Mouse (Mus musculus) CH12.LX (cell line): ENCODE results near the gene Map3k20. TPM values are rescaled to one million over a fixed set of nuclear protein-coding genes. Genes with fewer than 3 reads are reported as not detected.

Experiments
- DNase-seq: peaks from one replicate; pipeline ENCODE4 v3.0.0-alpha.2; 2013; ENCODE audit errors: extremely low read depth
- H3K27ac ChIP-seq: 2 replicates; pipeline ENCODE4 v1.5.1; 2012; ENCODE audit warnings: low read depth, mild to moderate bottlenecking, control low read depth, moderate library complexity; ENCODE audit not compliant: insufficient read depth
- H3K27me3 ChIP-seq: replicated peaks from 2 replicates; pipeline ENCODE3; 2012; ENCODE audit warnings: inconsistent platforms
- H3K36me3 ChIP-seq, 2 experiments: replicated peaks in 1 of 2; 2 replicates each; pipeline versions ENCODE3 to v1.6.1; 2012; ENCODE audit warnings: inconsistent platforms in 1 of 2, low read length in 1 of 2, mild to moderate bottlenecking in 1 of 2, mixed read lengths in 1 of 2, moderate library complexity in 1 of 2; ENCODE audit not compliant: control insufficient read depth in 1 of 2, insufficient read depth in 1 of 2
- H3K4me1 ChIP-seq, 2 experiments: 2 replicates each; pipeline ENCODE4 v1.6.1; 2012; ENCODE audit warnings: inconsistent platforms in 1 of 2, moderate library complexity in 1 of 2; ENCODE audit not compliant: insufficient read depth in 2 of 2, control insufficient read depth in 1 of 2
- H3K4me2 ChIP-seq: 2 replicates; pipeline ENCODE4 v1.6.1; 2012; ENCODE audit warnings: low read depth, mild to moderate bottlenecking, control low read depth; ENCODE audit not compliant: poor library complexity, insufficient read depth, severe bottlenecking
- H3K4me3 ChIP-seq, 3 experiments: fragments of 150-350 bp in 1 of 3; sonication (generic) in 1 of 3; replicated peaks in 1 of 3; 2 replicates each; pipeline versions ENCODE3 to v1.5.1; 2011 to 2012; ENCODE audit warnings: low read depth in 2 of 3, low read length in 2 of 3, mild to moderate bottlenecking in 2 of 3, moderate library complexity in 2 of 3, control low read depth in 1 of 3, improper control_type of control experiment in 1 of 3, inconsistent platforms in 1 of 3, mixed read lengths in 1 of 3; ENCODE audit not compliant: poor library complexity in 1 of 3
- H3K79me2 ChIP-seq: replicated peaks from 2 replicates; pipeline ENCODE4 v1.6.1; 2012; ENCODE audit warnings: mild to moderate bottlenecking, moderate library complexity; ENCODE audit not compliant: control insufficient read depth, poor library complexity, insufficient read depth, severe bottlenecking; ENCODE audit errors: extremely low read depth
- H3K9ac ChIP-seq: 2 replicates; pipeline ENCODE4 v1.6.1; 2012; ENCODE audit warnings: low read depth, mild to moderate bottlenecking, control low read depth, moderate library complexity; ENCODE audit not compliant: insufficient read depth
- H3K9me3 ChIP-seq: replicated peaks from 2 replicates; pipeline ENCODE3; 2012; ENCODE audit warnings: low read length, inconsistent platforms, mixed read lengths
- CHD2 ChIP-seq: IDR thresholded peaks from 2 replicates; pipeline ENCODE4 v1.6.1; 2011; ENCODE audit warnings: low read length, improper control_type of control experiment
- CTCF ChIP-seq, 2 experiments: IDR thresholded peaks in 1 of 2; conservative IDR thresholded peaks in 1 of 2; 2 replicates each; pipeline ENCODE4 v1.5.1; 2011 to 2012; ENCODE audit warnings: low read depth in 2 of 2, low read length in 2 of 2, improper control_type of control experiment in 1 of 2, inconsistent platforms in 1 of 2, mild to moderate bottlenecking in 1 of 2, moderate library complexity in 1 of 2
- ELF1 ChIP-seq: IDR thresholded peaks from 2 replicates; pipeline ENCODE4 v1.6.1; 2014; ENCODE audit warnings: low read depth, mild to moderate bottlenecking, inconsistent platforms, low read length, improper control_type of control experiment
- EP300 ChIP-seq: IDR thresholded peaks from 2 replicates; pipeline ENCODE4 v1.6.1; 2011; ENCODE audit warnings: low read length, improper control_type of control experiment
- ETS1 ChIP-seq: conservative IDR thresholded peaks from 2 replicates; pipeline ENCODE4 v1.6.1; 2012; ENCODE audit warnings: low read depth, mild to moderate bottlenecking, inconsistent platforms, low read length, improper control_type of control experiment, moderate library complexity
- HCFC1 ChIP-seq: IDR thresholded peaks from 2 replicates; pipeline ENCODE4 v1.6.1; 2012; ENCODE audit warnings: low read depth, mild to moderate bottlenecking, inconsistent platforms, low read length, improper control_type of control experiment
- IRF4 ChIP-seq: IDR thresholded peaks from 2 replicates; pipeline ENCODE4 v1.6.1; 2014; ENCODE audit warnings: low read depth, mild to moderate bottlenecking, inconsistent platforms, low read length, improper control_type of control experiment
- JUND ChIP-seq: conservative IDR thresholded peaks from 2 replicates; pipeline ENCODE4 v1.6.1; 2011; ENCODE audit warnings: low read depth, low read length, improper control_type of control experiment
- KAT2A ChIP-seq: IDR thresholded peaks from 2 replicates; pipeline ENCODE4 v1.6.1; 2012; ENCODE audit warnings: low read length, improper control_type of control experiment, inconsistent platforms; ENCODE audit not compliant: insufficient replicate concordance
- MAFK ChIP-seq: IDR thresholded peaks from 2 replicates; pipeline ENCODE4 v1.6.1; 2011; ENCODE audit warnings: low read length, improper control_type of control experiment; ENCODE audit not compliant: insufficient replicate concordance
- MAX ChIP-seq: IDR thresholded peaks from 2 replicates; pipeline ENCODE4 v1.6.1; 2011; ENCODE audit warnings: low read length, improper control_type of control experiment
- MEF2A ChIP-seq: IDR thresholded peaks from 2 replicates; pipeline ENCODE4 v1.6.1; 2014; ENCODE audit warnings: low read depth, mild to moderate bottlenecking, inconsistent platforms, low read length, improper control_type of control experiment, borderline replicate concordance
- NELFE ChIP-seq: IDR thresholded peaks from 2 replicates; pipeline ENCODE4 v1.6.1; 2011; ENCODE audit warnings: low read depth, low read length, improper control_type of control experiment
- PAX5 ChIP-seq: IDR thresholded peaks from 2 replicates; pipeline ENCODE4 v1.6.1; 2012; ENCODE audit warnings: low read length, inconsistent platforms, mixed read lengths
- POLR2A ChIP-seq: IDR thresholded peaks from 2 replicates; pipeline ENCODE4 v1.6.1; 2011; ENCODE audit warnings: low read depth, mild to moderate bottlenecking, improper control_type of control experiment, low read length
- POLR2AphosphoS2 ChIP-seq: IDR thresholded peaks from 2 replicates; pipeline ENCODE4 v1.6.1; 2011; ENCODE audit warnings: low read depth, low read length, improper control_type of control experiment
- RAD21 ChIP-seq: IDR thresholded peaks from 2 replicates; pipeline ENCODE4 v1.6.1; 2011; ENCODE audit warnings: low read depth, mild to moderate bottlenecking, low read length, improper control_type of control experiment, moderate library complexity
- SIN3A ChIP-seq: IDR thresholded peaks from 2 replicates; pipeline ENCODE4 v1.6.1; 2012; ENCODE audit warnings: low read length, improper control_type of control experiment, inconsistent platforms
- SMC3 ChIP-seq: IDR thresholded peaks from 2 replicates; pipeline ENCODE4 v1.6.1; 2011; ENCODE audit warnings: low read depth, low read length, improper control_type of control experiment
- TCF12 ChIP-seq: IDR thresholded peaks from 2 replicates; pipeline ENCODE4 v1.6.1; 2014; ENCODE audit warnings: low read depth, mild to moderate bottlenecking, inconsistent platforms, low read length, improper control_type of control experiment
- UBTF ChIP-seq: IDR thresholded peaks from 2 replicates; pipeline ENCODE4 v1.6.1; 2012; ENCODE audit warnings: low read depth, mild to moderate bottlenecking, inconsistent platforms, low read length, improper control_type of control experiment, moderate library complexity
- USF1 ChIP-seq: IDR thresholded peaks from 2 replicates; pipeline ENCODE4 v1.6.1; 2014; ENCODE audit warnings: low read depth, mild to moderate bottlenecking, inconsistent platforms, low read length, improper control_type of control experiment
- USF2 ChIP-seq: conservative IDR thresholded peaks from 2 replicates; pipeline ENCODE4 v1.6.1; 2011; ENCODE audit warnings: low read depth, low read length, improper control_type of control experiment
- ZKSCAN1 ChIP-seq: IDR thresholded peaks from 2 replicates; pipeline ENCODE4 v1.6.1; 2012; ENCODE audit warnings: low read depth, inconsistent platforms, low read length, improper control_type of control experiment, borderline replicate concordance
- ZMIZ1 ChIP-seq: IDR thresholded peaks from 2 replicates; pipeline ENCODE4 v1.6.1; 2012; ENCODE audit warnings: low read depth, mild to moderate bottlenecking, inconsistent platforms, low read length, improper control_type of control experiment
- ZNF384 ChIP-seq: IDR thresholded peaks from 2 replicates; pipeline ENCODE4 v1.6.1; 2012; ENCODE audit warnings: low read depth, low read length, improper control_type of control experiment, inconsistent platforms
- dilution Hi-C: fragments of 300-500 bp; cut with MboI; formaldehyde crosslinking; loops from 2 replicates; pipeline ENCODE4 v1.14.3; 2020; ENCODE audit warnings: low sequenced_read_pairs; ENCODE audit not compliant: extremely low pct_unique_long_range_greater_than_20kb, extremely low pct_ligation_motif_present
- in situ Hi-C: fragments of 300-500 bp; cut with MboI; formaldehyde crosslinking; loops from 3 replicates; pipeline ENCODE4 v1.14.3; 2019; ENCODE audit warnings: low sequenced_read_pairs, low pct_ligation_motif_present, low pct_unique_long_range_greater_than_20kb, mixed read lengths
- polyA plus RNA-seq: library from polyadenylated mRNA; unstranded; fragments of >175 nt; gene quantifications from 2 replicates; pipeline ENCODE4 v1.2.1, GENCODE M21; 2012; ENCODE audit warnings: low read depth; ENCODE audit not compliant: insufficient read length
- total RNA-seq, 2 experiments: library from RNA; depleted of rRNA; stranded (reverse); fragments of 300-350 nt in 1 of 2; fragments of >200 nt in 1 of 2; gene quantifications; 2 replicates each; pipeline ENCODE4 v1.2.3; 2012 to 2014

Map3k20 gene
- total and polyA plus RNA-seq, 3 experiments, result 4.1 to 6.6 (median 6.1) TPM

GRCm38 (mm10) chr2:72475423-72475796, 190.0 kb downstream of the Map3k20 start:
- Histone ChIP-seq H3K79me2 (peaks cover 40% of the 10 kb centered on the region), H3K9me3 (no peaks in the 10 kb centered on the region), H3K4me3 (peak overlapping the region; percentile 28 to 92 (median 88)), H3K36me3 (peaks cover 7 to 23% of the 10 kb centered on the region in 2 experiments), H3K4me1 (peaks cover 12 to 45% of the 10 kb centered on the region in 2 experiments), H3K4me2 (peak overlapping the region; percentile 22), H3K9ac (peak overlapping the region; percentile 81), H3K27me3 (no peaks in the 10 kb centered on the region), H3K27ac (no peak overlapping the region)
- in situ Hi-C loops (no loop called here), dilution Hi-C loops (no loop called here)
- TF ChIP-seq SIN3A, result no peak; the same call in 1 of the 2 replicates
- TF ChIP-seq MAFK, result no peak
- no peak for TF ChIP-seq PAX5
- TF ChIP-seq ZNF384, result no peak
- no peak for TF ChIP-seq JUND
- TF ChIP-seq NELFE, result peak; percentile 8; the same call in 1 of the 2 replicates
- no peak for TF ChIP-seq UBTF
- TF ChIP-seq CTCF (conservative IDR thresholded peaks at IDR 0.05 in 1 of 2, IDR thresholded peaks at IDR 0.05 in 1 of 2; ENCODE audit: low read depth in 2 of 2, low read length in 2 of 2), result no peak
- TF ChIP-seq RAD21, result no peak
- TF ChIP-seq SMC3, result no peak
- TF ChIP-seq KAT2A, result no peak
- peak; percentile 67; the same call in 1 of the 2 replicates for TF ChIP-seq ZMIZ1
- TF ChIP-seq USF1, result no peak
- no peak for TF ChIP-seq POLR2AphosphoS2
- TF ChIP-seq EP300, result no peak
- TF ChIP-seq ETS1, result 0 out of 2 replicates have a peak, but pooled peaks have one; percentile 12
- no peak for TF ChIP-seq USF2
- TF ChIP-seq MAX, result no peak
- TF ChIP-seq POLR2A, result no peak
- TF ChIP-seq TCF12, result no peak
- no peak; the same call in 1 of the 2 replicates for TF ChIP-seq ELF1
- TF ChIP-seq MEF2A, result peak; percentile 79
- no peak for TF ChIP-seq CHD2
- no peak for TF ChIP-seq HCFC1
- no peak for TF ChIP-seq IRF4
- no peak for TF ChIP-seq ZKSCAN1
- no peak for DNase-seq
